Mouse (Mus musculus) myocyte (in vitro differentiated cells): ENCODE results near the gene Tm7sf3.

ENCODE experiments used
- E2F4 ChIP-seq: IDR thresholded peaks from one replicate; pipeline ENCODE4 v1.6.1; 2011; ENCODE audit warnings: mild to moderate bottlenecking, control low read depth, moderate library complexity; ENCODE audit not compliant: insufficient read depth
- MAX ChIP-seq: IDR thresholded peaks from one replicate; pipeline ENCODE4 v1.6.1; 2011; ENCODE audit warnings: low read depth, mild to moderate bottlenecking, control low read depth
- MYOD1 ChIP-seq, 3 experiments: IDR thresholded peaks; one replicate each; pipeline ENCODE4 v1.6.1; 2011; ENCODE audit warnings: control low read depth in 2 of 3, low read depth in 2 of 3, mild to moderate bottlenecking in 2 of 3, moderate library complexity in 1 of 3; ENCODE audit not compliant: insufficient read length in 2 of 3, control insufficient read depth in 1 of 3
- POLR2A ChIP-seq: IDR thresholded peaks from one replicate; pipeline ENCODE4 v1.6.1; 2011; ENCODE audit warnings: low read depth, mild to moderate bottlenecking, control low read depth, moderate library complexity; ENCODE audit not compliant: insufficient read length
- REST ChIP-seq: IDR thresholded peaks from one replicate; pipeline ENCODE4 v1.6.1; 2011; ENCODE audit warnings: mild to moderate bottlenecking, control low read depth, moderate library complexity; ENCODE audit not compliant: insufficient read depth, insufficient read length
- TCF12 ChIP-seq: IDR thresholded peaks from one replicate; pipeline ENCODE4 v1.6.1; 2011; ENCODE audit warnings: mild to moderate bottlenecking, control low read depth; ENCODE audit not compliant: poor library complexity, insufficient read depth, severe bottlenecking
- USF1 ChIP-seq: IDR thresholded peaks from one replicate; pipeline ENCODE4 v1.6.1; 2011; ENCODE audit warnings: low read depth, mild to moderate bottlenecking, control low read depth, moderate library complexity

GRCm38 (mm10) chr6:146636482-146636881, 6.1 kb downstream of the Tm7sf3 start:
- no peak for TF ChIP-seq REST
- TF ChIP-seq POLR2A: no peak
- no peak for TF ChIP-seq E2F4
- TF ChIP-seq MYOD1 (IDR thresholded peaks at IDR 0.05; ENCODE audit: control insufficient read depth in 1 of 3, insufficient read length in 2 of 3, low read depth in 2 of 3): no peak
- no peak for TF ChIP-seq TCF12
- no peak for TF ChIP-seq USF1
- no peak for TF ChIP-seq MAX
